Mouse (Mus musculus) olfactory bulb, adult 2 months (tissue): Measurements from ENCODE around the gene Rgs9.

ENCODE experiments used
- CTCF ChIP-seq: fragments of 200-500 bp; IDR thresholded peaks from 2 replicates; pipeline ENCODE4 v1.5.1; 2012; ENCODE audit warnings: low read depth, mild to moderate bottlenecking, low read length, moderate library complexity; ENCODE audit not compliant: insufficient read depth
- POLR2A ChIP-seq: fragments of 200-500 bp; IDR thresholded peaks from 2 replicates; pipeline ENCODE4 v1.6.1; 2012; ENCODE audit warnings: mild to moderate bottlenecking, low read depth, low read length, moderate library complexity; ENCODE audit not compliant: insufficient read depth

DNA sequence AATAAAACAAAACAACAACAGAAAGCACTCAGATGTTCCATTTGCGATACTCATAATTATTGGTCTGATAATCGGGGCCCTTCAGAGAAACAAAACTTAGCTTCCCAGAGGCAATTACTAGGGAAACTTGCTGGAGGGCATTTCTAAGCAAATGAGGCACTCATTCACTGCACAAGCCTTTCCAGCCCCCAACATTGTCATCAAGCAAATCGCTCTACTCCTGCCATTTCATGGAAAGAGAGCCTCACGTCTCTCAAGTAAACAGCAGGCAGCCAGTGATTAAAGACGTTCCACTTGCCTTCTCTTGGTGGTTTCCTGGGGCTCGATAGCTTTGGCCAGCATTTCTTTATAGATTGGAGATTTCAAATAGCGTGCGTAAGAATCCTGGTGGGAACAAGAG lies 60.1 kb downstream of the Rgs9 start:
- TF ChIP-seq POLR2A (no peak), CTCF (no peak)
